ENCODE assay signal across 8 mouse cellular contexts in genomic region chr7:34387784-34388444, GRCm38 (mm10). TPM values are rescaled to one million over a fixed set of nuclear protein-coding genes. Genes with fewer than 3 reads are reported as not detected.
DNase-seq lines count a peak whose midpoint lies in the region; ATAC-seq and TF ChIP-seq lines count a peak whose summit lies in the region.

No protein-coding gene starts in this region.

- peak overlapping the region; percentile 99 for H3K9ac ChIP-seq in heart, embryonic 16.5 days (ENCODE audit: low read length)
- peak overlapping the region; percentile 99 for H3K9ac ChIP-seq in liver, embryonic 13.5 days

- no peak for TF ChIP-seq POLR2A in spleen, adult 2 months (IDR thresholded peaks at IDR 0.05; ENCODE audit: low read depth, low read length)
- no peak for TF ChIP-seq POLR2A in brain, embryonic 14.5 days (IDR thresholded peaks at IDR 0.05; ENCODE audit: borderline replicate concordance, extremely low read depth, insufficient read depth, insufficient read length, poor library complexity, severe bottlenecking)

- peaks cover 25% of the 10 kb centered on the region for H3K4me1 ChIP-seq in spleen, adult 2 months (ENCODE audit: control insufficient read depth, insufficient read depth, insufficient read length)
- peaks cover 38% of the 10 kb centered on the region for H3K4me1 ChIP-seq in heart, embryonic 16.5 days (ENCODE audit: control insufficient read depth, insufficient read depth, low read length)
- H3K4me1 ChIP-seq in liver, embryonic 13.5 days (replicated peaks) = peaks cover 50% of the 10 kb centered on the region

- H3K9me3 ChIP-seq in heart, embryonic 16.5 days (replicated peaks; ENCODE audit: control insufficient read depth, low read length) = no peaks in the 10 kb centered on the region
- no peaks in the 10 kb centered on the region for H3K9me3 ChIP-seq in liver, embryonic 13.5 days (replicated peaks)

- H3K27ac ChIP-seq in spleen, adult 2 months (ENCODE audit: insufficient read depth, low read length) = peak overlapping the region; percentile 69
- peak overlapping the region; percentile 97 for H3K27ac ChIP-seq in heart, embryonic 16.5 days (ENCODE audit: low read length)
- H3K27ac ChIP-seq in liver, embryonic 13.5 days = peak overlapping the region; percentile 99

- no peak for TF ChIP-seq CTCF in spleen, adult 2 months (IDR thresholded peaks at IDR 0.05; ENCODE audit: extremely low read depth, insufficient read depth, insufficient read length, insufficient replicate concordance)
- TF ChIP-seq CTCF in brain, embryonic 14.5 days (IDR thresholded peaks at IDR 0.05; ENCODE audit: borderline replicate concordance, extremely low read depth, insufficient read depth, insufficient read length) = no peak

- H3K4me3 ChIP-seq in spleen, adult 2 months (ENCODE audit: extremely low read depth, insufficient read depth, insufficient read length) = peak overlapping the region; percentile 86
- H3K4me3 ChIP-seq in heart, embryonic 16.5 days (ENCODE audit: low read length) = peak overlapping the region; percentile 90
- peak overlapping the region; percentile 97 for H3K4me3 ChIP-seq in liver, embryonic 13.5 days (replicated peaks)

- H3K27me3 ChIP-seq in spleen, adult 2 months (ENCODE audit: control insufficient read depth, insufficient read depth, low read length) = no peaks in the 10 kb centered on the region
- no peaks in the 10 kb centered on the region for H3K27me3 ChIP-seq in heart, embryonic 16.5 days (ENCODE audit: control insufficient read depth, insufficient read depth, low read length)
- no peaks in the 10 kb centered on the region for H3K27me3 ChIP-seq in liver, embryonic 13.5 days

- no peak for ATAC-seq in heart, embryonic 16.5 days (replicated peaks; ENCODE audit: extremely low read depth, insufficient read depth, low FRiP score)
- ATAC-seq in liver, embryonic 13.5 days (ENCODE audit: low read depth) = no peak

- 3% methylated on average over 5 of the region's 5 CpGs for WGBS in spleen, adult 2 months
- 1% methylated on average over 5 of the region's 5 CpGs for whole genome bisulfite sequencing in heart, embryonic 16.5 days
- 2% methylated on average over 5 of the region's 5 CpGs for WGBS in liver, embryonic 13.5 days (ENCODE audit: insufficient replicate concordance)

- H3K4me2 ChIP-seq in heart, embryonic 16.5 days (ENCODE audit: low read depth, low read length) = peak overlapping the region; percentile 93
- H3K4me2 ChIP-seq in liver, embryonic 13.5 days = peak overlapping the region; percentile 91

- H3K36me3 ChIP-seq in spleen, adult 2 months (ENCODE audit: control insufficient read depth, insufficient read depth, low read length) = no peaks in the 10 kb centered on the region
- no peaks in the 10 kb centered on the region for H3K36me3 ChIP-seq in heart, embryonic 16.5 days (ENCODE audit: control insufficient read depth, insufficient read depth)
- peaks cover 13% of the 10 kb centered on the region; the same call in 1 of the 2 replicates for H3K36me3 ChIP-seq in liver, embryonic 13.5 days

- peak in 1 of 2 experiments; percentile 5 for DNase-seq in spleen, adult 2 months (ENCODE audit: low read depth in 1 of 2, low spot score in 2 of 2)
- DNase-seq in spleen, adult 12 weeks (ENCODE audit: low spot score) = no peak
- peak; percentile 3 for DNase-seq in brain, embryonic 14.5 days (ENCODE audit: low read depth)
- no peak for DNase-seq in liver, embryonic 13.5 days
- DNase-seq in c-Kit-positive CD71-positive TER-119-positive erythroid progenitor cells, embryonic 14.5 days (ENCODE audit: low spot score) = no peak
- no peak for DNase-seq in cerebellum, postnatal 36 days
- DNase-seq in cerebellum, postnatal 4 days (ENCODE audit: low spot score in 2 of 2) = no peak

RNA-seq across cellular contexts. Expression of gene Lsm14a, which starts 5.2 kb away (rescaled TPM):
- polyA plus RNA-seq in spleen, adult 2 months (2012; rRNA removed) = 33.6 and 37.1 TPM in 2 replicates
- 68.7 and 83.9 TPM in 2 replicates for polyA plus RNA-seq in brain, embryonic 14.5 days (2012; rRNA removed)
- 64.0 and 67.6 TPM in 2 replicates for polyA plus RNA-seq in heart, embryonic 16.5 days (2015; fragmentation: Nextera tagmentation; extraction: Ambion mirVana)
- polyA plus RNA-seq in liver, embryonic 13.5 days (2015; fragmentation: Nextera tagmentation; extraction: Ambion mirVana) = 46.9 and 51.8 TPM in 2 replicates
